Mouse (Mus musculus) hindbrain, embryonic 11.5 days (tissue): Measurements from ENCODE around the gene Nfib. TPM values are rescaled to one million over a fixed set of nuclear protein-coding genes. Genes with fewer than 3 reads are reported as not detected.

Source experiments
- ATAC-seq: fragments of 200-750 bp; cut with Nextera tagmentation; 2 replicates; pipeline ENCODE4 v1.8.0; 2017; ENCODE audit warnings: mild to moderate bottlenecking, moderate TSS enrichment, moderate library complexity; ENCODE audit not compliant: low FRiP score
- DNase-seq: peaks from one replicate; pipeline ENCODE4 v3.0.0-alpha.2; 2015; ENCODE audit warnings: low spot score
- H3K27ac ChIP-seq: fragments of 300-500 bp; sonication (generic); 2 replicates; pipeline ENCODE4 v1.5.1; 2014; ENCODE audit warnings: mild to moderate bottlenecking, low read depth, low read length
- H3K27me3 ChIP-seq: fragments of 300-500 bp; sonication (generic); 2 replicates; pipeline ENCODE4 v1.6.1; 2014; ENCODE audit warnings: mild to moderate bottlenecking, low read length, moderate library complexity, mixed read lengths; ENCODE audit not compliant: control insufficient read depth, insufficient read depth
- H3K36me3 ChIP-seq: fragments of 300-500 bp; sonication (generic); 2 replicates; pipeline ENCODE4 v1.6.1; 2014; ENCODE audit warnings: mild to moderate bottlenecking, low read length, moderate library complexity, mixed read lengths; ENCODE audit not compliant: control insufficient read depth, insufficient read depth
- H3K4me1 ChIP-seq: fragments of 300-500 bp; sonication (generic); replicated peaks from 2 replicates; pipeline ENCODE4 v1.6.1; 2014; ENCODE audit warnings: low read length, mixed read lengths; ENCODE audit not compliant: control insufficient read depth, insufficient read depth
- H3K4me2 ChIP-seq: fragments of 300-500 bp; sonication (generic); replicated peaks from 2 replicates; pipeline ENCODE4 v1.6.1; 2014; ENCODE audit warnings: mild to moderate bottlenecking, low read depth, low read length
- H3K4me3 ChIP-seq: fragments of 300-500 bp; sonication (generic); 2 replicates; pipeline ENCODE4 v1.5.1; 2014; ENCODE audit warnings: low read depth, low read length
- H3K9ac ChIP-seq: fragments of 300-500 bp; sonication (generic); 2 replicates; pipeline ENCODE4 v1.6.1; 2014; ENCODE audit warnings: low read depth, low read length
- H3K9me3 ChIP-seq: fragments of 300-500 bp; sonication (generic); 2 replicates; pipeline ENCODE4 v1.6.1; 2016; ENCODE audit warnings: low read length; ENCODE audit not compliant: control insufficient read depth
- WGBS: fragments of 180-500 bp; shearing (Covaris S2); extraction: QIAGEN DNeasy Blood & Tissue Kit; methylation state at CpG from one replicate; pipeline ENCODE4 v1.1.7; 2014; 5-methylcytosine and 5-hydroxymethylcytosine counted together
- polyA plus RNA-seq: library from polyadenylated mRNA; unstranded; fragments of >200 nt; fragmentation: Nextera tagmentation; extraction: Ambion mirVana; gene quantifications from 2 replicates; pipeline ENCODE4 v1.2.1, GENCODE M21; 2014

Gene Nfib
- polyA plus RNA-seq, 1 experiment from 2014 or later: 38.6 TPM

DNA sequence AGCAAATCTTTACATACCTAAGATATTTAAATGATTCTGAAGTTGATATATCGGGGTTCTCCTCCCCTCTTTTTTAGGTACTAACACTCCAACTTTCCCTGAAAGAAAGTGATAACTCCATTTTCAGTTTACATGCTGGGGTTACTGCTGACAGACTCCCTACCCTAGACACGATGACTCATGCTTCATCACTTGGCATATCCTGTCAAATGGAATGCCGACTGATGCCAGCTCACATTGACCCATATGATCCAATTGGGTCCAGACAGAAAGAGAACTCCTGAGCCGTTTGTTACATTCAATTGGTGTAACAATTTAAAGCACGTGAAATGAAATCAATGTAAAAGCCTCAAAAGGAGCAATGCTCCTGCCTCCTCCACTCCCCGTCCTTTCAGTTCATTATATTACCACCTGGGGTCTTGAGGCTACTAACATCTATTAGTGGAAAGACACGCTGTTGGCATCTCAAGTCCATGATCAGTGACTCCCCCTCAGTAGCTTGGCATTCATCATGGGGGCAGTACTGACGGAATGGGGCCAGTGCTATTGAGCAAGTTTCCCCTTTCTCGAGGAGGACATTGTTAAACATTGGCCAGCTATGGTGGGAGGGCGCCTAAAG is 155.7 kb downstream of the Nfib start:
- ATAC-seq (no peak), DNase-seq (no peak)
- Histone ChIP-seq H3K27ac (no peak overlapping the region), H3K4me3 (no peak overlapping the region), H3K4me2 (no peak overlapping the region), H3K4me1 (no peaks in the 10 kb centered on the region), H3K27me3 (no peaks in the 10 kb centered on the region), H3K9me3 (no peaks in the 10 kb centered on the region), H3K36me3 (no peaks in the 10 kb centered on the region), H3K9ac (no peak overlapping the region)
- 87% methylated on average over 10 of the region's 10 CpGs for WGBS

DNA sequence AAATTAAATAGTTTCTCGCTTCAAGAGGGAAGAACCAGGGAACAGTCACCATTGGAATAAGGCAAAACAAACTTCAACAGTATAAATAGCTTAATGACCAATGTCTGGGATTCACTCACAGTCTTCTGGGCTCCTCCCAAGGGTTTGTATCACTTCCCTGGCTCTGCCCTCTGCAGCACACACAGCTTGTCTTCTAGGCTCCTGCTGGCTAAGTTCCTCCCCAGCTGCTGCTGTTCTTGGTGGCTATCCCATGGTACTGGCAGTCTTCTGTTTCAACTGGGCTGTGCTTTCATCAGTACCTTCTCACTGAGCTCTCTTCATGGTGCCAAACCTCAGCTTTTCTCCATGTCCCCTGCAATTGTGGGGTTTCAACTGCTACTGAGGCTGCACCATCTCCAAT is 157.3 kb downstream of the Nfib start:
- ATAC-seq (no peak), DNase-seq (no peak)
- Histone ChIP-seq H3K36me3 (no peaks in the 10 kb centered on the region), H3K4me3 (no peak overlapping the region), H3K4me2 (no peak overlapping the region), H3K4me1 (no peaks in the 10 kb centered on the region), H3K27ac (no peak overlapping the region), H3K27me3 (no peaks in the 10 kb centered on the region), H3K9ac (no peak overlapping the region), H3K9me3 (no peaks in the 10 kb centered on the region)
- 89% methylated on average over 1 of the region's 1 CpGs for WGBS

DNA sequence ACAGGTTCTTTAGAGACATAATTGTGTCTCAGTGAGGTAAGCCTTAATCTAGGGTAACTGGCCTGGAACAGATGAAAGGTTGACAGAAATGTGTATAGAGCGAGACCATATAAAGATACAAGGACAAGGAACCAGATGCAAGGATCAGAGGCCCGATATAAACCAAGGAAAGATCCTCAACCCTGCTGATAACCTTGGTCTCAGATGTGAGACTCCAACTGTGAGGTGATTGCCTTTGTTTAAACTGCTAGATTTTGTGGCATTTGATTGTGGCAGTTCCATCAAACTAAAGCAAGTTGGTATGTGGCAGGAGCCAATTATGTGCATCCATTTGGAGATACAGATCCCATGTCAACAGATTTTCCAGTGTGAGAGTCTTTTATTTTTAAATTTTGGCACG is 161.6 kb downstream of the Nfib start:
- no peak for ATAC-seq
- Histone ChIP-seq H3K9ac (no peak overlapping the region), H3K27ac (no peak overlapping the region), H3K27me3 (peaks cover 8% of the 10 kb centered on the region), H3K4me2 (no peak overlapping the region), H3K4me1 (no peaks in the 10 kb centered on the region; the same call in none of the 2 replicates), H3K4me3 (no peak overlapping the region), H3K9me3 (no peaks in the 10 kb centered on the region), H3K36me3 (no peaks in the 10 kb centered on the region)
- no peak for DNase-seq
- 70% methylated on average over 3 of the region's 3 CpGs for WGBS

DNA sequence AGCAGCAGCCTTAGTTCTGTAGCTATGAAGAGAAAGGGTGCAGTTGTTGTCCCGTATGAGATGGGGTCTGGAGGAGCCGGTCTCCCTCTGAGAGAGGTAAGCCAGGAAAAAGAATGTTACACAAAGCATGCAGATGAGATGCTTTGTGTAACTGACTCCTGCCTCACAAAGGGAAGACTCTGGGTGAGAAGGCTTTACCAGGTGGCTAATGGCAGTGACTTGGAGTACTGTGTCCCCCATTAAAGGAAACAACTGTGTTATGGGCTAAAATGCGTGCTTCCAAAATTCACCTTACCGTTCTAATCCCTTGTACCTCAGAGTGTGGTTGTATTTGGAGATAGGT is 162.2 kb downstream of the Nfib start:
- DNase-seq (no peak), ATAC-seq (no peak)
- H3K9me3 ChIP-seq: no peaks in the 10 kb centered on the region
- H3K27me3 ChIP-seq: peaks cover 9% of the 10 kb centered on the region
- 32% methylated on average over 4 of the region's 4 CpGs for WGBS
- H3K36me3 ChIP-seq: no peaks in the 10 kb centered on the region
- no peak overlapping the region for H3K4me3 ChIP-seq
- no peak overlapping the region for H3K9ac ChIP-seq
- H3K4me2 ChIP-seq: no peak overlapping the region
- H3K27ac ChIP-seq: no peak overlapping the region
- peaks cover 4% of the 10 kb centered on the region for H3K4me1 ChIP-seq

DNA sequence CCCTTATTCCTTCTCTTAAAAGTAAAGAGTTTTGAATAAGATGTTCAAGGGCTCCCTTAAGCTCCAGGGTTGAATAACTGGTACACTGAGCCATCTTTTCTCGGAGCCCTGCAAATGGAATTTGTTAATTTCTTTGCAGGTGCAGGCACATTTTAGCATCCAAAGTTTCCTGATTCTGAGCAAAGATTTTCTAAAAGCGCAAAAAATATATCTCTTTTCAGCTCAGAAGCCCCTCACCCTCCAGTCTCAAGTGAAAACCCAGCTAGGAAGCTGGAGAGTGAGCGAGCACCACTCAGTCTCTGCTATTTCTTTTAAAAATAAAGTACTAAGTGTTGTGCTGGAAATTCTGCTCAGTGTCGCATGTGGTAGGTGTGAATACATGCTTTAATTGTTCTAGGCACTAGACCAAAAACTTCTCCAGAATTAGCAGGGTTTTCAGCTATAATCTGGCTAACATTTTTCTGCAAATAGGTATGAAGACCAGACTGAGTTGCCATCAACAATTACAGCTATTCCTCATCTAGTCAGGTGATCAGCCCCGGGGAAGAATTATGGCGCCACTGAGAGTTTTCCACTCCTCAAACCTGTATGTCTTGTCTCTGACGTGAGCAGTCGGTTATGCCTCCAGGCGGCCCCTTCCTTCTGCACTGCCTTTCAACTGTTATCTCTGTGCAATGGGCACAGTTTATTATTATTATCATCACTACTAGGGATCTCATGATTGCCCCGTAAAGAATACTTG is 162.7 kb downstream of the Nfib start:
- Histone ChIP-seq H3K4me2 (no peak overlapping the region), H3K9ac (no peak overlapping the region), H3K27ac (no peak overlapping the region), H3K36me3 (no peaks in the 10 kb centered on the region), H3K9me3 (no peaks in the 10 kb centered on the region), H3K27me3 (peaks cover 11% of the 10 kb centered on the region), H3K4me1 (peaks cover 4% of the 10 kb centered on the region), H3K4me3 (no peak overlapping the region)
- 55% methylated on average over 10 of the region's 10 CpGs for WGBS
- DNase-seq: no peak
- no peak for ATAC-seq

DNA sequence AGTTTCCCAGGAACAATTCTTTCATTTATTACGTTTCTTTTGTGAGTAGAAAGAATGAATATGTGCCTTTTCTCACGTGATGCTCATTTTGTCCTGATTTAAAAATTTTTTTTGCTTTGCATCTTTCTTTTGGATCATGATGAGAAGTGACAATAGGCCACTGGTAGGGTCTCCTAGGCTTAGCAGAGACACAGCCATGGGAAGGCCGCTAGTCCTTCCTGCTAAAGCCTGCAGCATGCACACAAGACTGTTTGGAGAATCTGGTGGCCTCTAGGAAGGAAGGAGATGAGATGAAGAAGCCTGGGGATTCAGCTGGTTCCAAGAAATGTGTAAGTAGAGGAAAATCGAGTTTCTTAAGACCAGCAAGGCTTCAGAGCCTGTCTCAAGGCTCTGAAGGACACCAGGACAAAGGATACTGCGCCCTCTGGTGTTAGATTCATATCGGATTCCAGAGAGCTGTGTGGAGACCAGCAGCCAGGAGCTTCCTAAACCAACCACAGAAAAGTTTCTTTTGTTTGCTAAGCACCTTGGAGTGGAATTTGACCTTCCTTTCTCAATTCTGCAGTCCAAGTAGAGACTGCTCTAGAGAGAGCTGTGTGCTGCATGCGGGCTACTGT is 163.5 kb downstream of the Nfib start:
- Histone ChIP-seq H3K9me3 (no peaks in the 10 kb centered on the region), H3K27me3 (peaks cover 14% of the 10 kb centered on the region), H3K27ac (no peak overlapping the region), H3K4me1 (peaks cover 9% of the 10 kb centered on the region), H3K9ac (no peak overlapping the region), H3K4me2 (no peak overlapping the region), H3K36me3 (no peaks in the 10 kb centered on the region), H3K4me3 (no peak overlapping the region)
- DNase-seq (peak; percentile 87), ATAC-seq (peak; percentile 81)
- WGBS: 31% methylated on average over 7 of the region's 7 CpGs

DNA sequence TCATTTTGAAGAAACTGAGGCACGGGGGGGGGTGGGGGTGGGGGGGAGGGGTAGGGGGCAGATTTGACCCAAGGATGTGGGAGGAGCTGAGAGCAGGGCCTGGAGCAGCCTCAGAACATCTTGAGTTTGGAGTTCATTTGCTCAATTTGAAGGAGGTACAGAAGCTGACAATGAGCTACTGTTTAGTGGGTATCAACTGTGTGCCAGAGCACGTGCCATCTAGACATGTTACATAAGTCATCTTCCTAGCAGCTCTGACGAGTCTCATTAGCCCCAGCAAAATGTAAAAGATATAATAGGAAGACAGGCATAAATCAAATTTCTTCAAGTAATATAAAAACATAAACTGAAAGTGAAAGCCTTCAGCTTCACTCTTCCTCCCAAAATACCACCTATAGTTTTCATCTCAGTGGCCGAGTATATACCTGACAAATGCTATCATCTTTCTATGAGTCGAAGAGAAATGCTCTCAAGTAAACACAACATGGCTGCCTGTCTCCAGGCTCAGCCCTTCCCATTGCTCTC is 165.0 kb downstream of the Nfib start:
- Histone ChIP-seq H3K4me3 (no peak overlapping the region), H3K36me3 (no peaks in the 10 kb centered on the region), H3K9me3 (no peaks in the 10 kb centered on the region), H3K27ac (no peak overlapping the region), H3K4me2 (no peak overlapping the region), H3K27me3 (peaks cover 26% of the 10 kb centered on the region), H3K4me1 (peaks cover 15% of the 10 kb centered on the region), H3K9ac (no peak overlapping the region)
- 62% methylated on average over 5 of the region's 5 CpGs for WGBS
- DNase-seq (no peak), ATAC-seq (no peak)

DNA sequence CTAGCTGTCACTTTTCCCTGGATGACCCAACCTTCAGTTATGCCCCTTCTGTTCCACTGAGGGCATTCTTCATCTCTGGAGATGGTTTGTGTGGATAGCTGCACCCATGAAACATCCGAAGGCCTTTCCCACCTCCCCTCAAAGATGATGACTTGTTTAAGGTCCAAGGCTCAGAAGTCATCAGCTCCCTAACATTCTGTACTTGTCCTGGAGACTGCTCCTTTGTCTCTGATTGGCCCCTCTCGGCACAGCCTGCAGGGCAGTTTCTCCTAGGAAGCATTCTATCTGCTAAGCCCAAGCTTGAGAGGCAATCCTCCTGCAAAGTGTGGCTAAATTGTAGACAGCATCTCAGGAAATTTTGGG is 165.5 kb downstream of the Nfib start:
- H3K27me3 ChIP-seq: peaks cover 31% of the 10 kb centered on the region
- no peak overlapping the region for H3K4me3 ChIP-seq
- H3K36me3 ChIP-seq: no peaks in the 10 kb centered on the region
- no peak overlapping the region for H3K27ac ChIP-seq
- WGBS: 25% methylated on average over 2 of the region's 2 CpGs
- no peak overlapping the region for H3K4me2 ChIP-seq
- no peak for ATAC-seq
- H3K4me1 ChIP-seq: peaks cover 15% of the 10 kb centered on the region
- H3K9me3 ChIP-seq: no peaks in the 10 kb centered on the region
- H3K9ac ChIP-seq: no peak overlapping the region
- DNase-seq: no peak
